Mouse (Mus musculus) brain, embryonic 14.5 days (tissue): ENCODE data around the gene Osbpl8.

ENCODE experiments used
- CTCF ChIP-seq: fragments of 200-500 bp; IDR thresholded peaks from 2 replicates; pipeline ENCODE4 v1.5.1; 2012; ENCODE audit warnings: inconsistent platforms, mild to moderate bottlenecking, moderate library complexity, borderline replicate concordance; ENCODE audit not compliant: insufficient read depth, insufficient read length; ENCODE audit errors: extremely low read depth
- POLR2A ChIP-seq: fragments of 200-500 bp; IDR thresholded peaks from 2 replicates; pipeline ENCODE4 v1.6.1; 2012; ENCODE audit warnings: mild to moderate bottlenecking, inconsistent platforms, borderline replicate concordance; ENCODE audit not compliant: poor library complexity, insufficient read depth, insufficient read length, severe bottlenecking; ENCODE audit errors: extremely low read depth

GRCm38 (mm10) chr10:111318021-111318420 lies 153.5 kb downstream of the Osbpl8 start:
- TF ChIP-seq CTCF = no peak
- no peak for TF ChIP-seq POLR2A
